10 mouse cellular contexts compared by ENCODE assay signal in genomic region chr19:22656466-22657215, GRCm38 (mm10).
A peak's percentile ranks its signal among the peaks of the same experiment; 100 is the strongest.
DNase-seq lines count a peak whose midpoint lies in the region; ATAC-seq lines count a peak whose summit lies in the region.
"Had no signal": no experiment of that assay in that cellular context is flagged by ENCODE, and none has a peak within 500 bp of the region (broad histone marks: within the 10 kb centered on the region; RNA-seq: fewer than 3 reads in every experiment).

No protein-coding gene starts in this region.

- H3K9me3 ChIP-seq in forebrain, embryonic 10.5 days: no peaks in the 10 kb centered on the region
- H3K9me3 ChIP-seq: G1E had no signal

- H3K27ac ChIP-seq in forebrain, embryonic 10.5 days: peak overlapping the region; percentile 74

- intact Hi-C loops in left cerebral cortex, postnatal 10 days (cut with DNase I): no loop called here
- intact Hi-C loops in left cerebral cortex, postnatal 25 days (cut with DNase I): no loop called here

- H3K4me1 ChIP-seq in forebrain, embryonic 10.5 days: peaks cover 21% of the 10 kb centered on the region

- H3K4me3 ChIP-seq in forebrain, embryonic 10.5 days: peak overlapping the region; percentile 20; the same call in 1 of the 2 replicates

- H3K36me3 ChIP-seq in forebrain, embryonic 10.5 days (replicated peaks): no peaks in the 10 kb centered on the region
- H3K36me3 ChIP-seq: G1E had no signal

- no peaks in the 10 kb centered on the region for H3K27me3 ChIP-seq in forebrain, embryonic 10.5 days (ENCODE audit: poor library complexity, severe bottlenecking)

- WGBS in forebrain, embryonic 10.5 days: 49% methylated on average over 14 of the region's 14 CpGs

- ATAC-seq in megakaryocyte progenitor cell, adult 5-6 weeks (replicated peaks; ENCODE audit: poor library complexity): no peak
- ATAC-seq: intestine, postnatal 0 days had no signal

- peak; percentile 3 to 9 for DNase-seq in left cerebral cortex, adult 18-20 months (ENCODE audit: low spot score in 2 of 2)
- no peak for DNase-seq in left cerebral cortex, postnatal 10 days (ENCODE audit: extremely low spot score in 1 of 2, low spot score in 2 of 2)
- DNase-seq in forebrain, embryonic 10.5 days (ENCODE audit: extremely low spot score, low spot score): peak; percentile 22
- DNase-seq in left cerebral cortex, postnatal 25 days (ENCODE audit: low spot score in 2 of 2): peak; percentile 9 to 24
- peak; percentile 11 for DNase-seq in right cerebral cortex, postnatal 25 days
- DNase-seq in c-Kit-positive CD71-positive TER-119-positive erythroid progenitor cells, embryonic 14.5 days (ENCODE audit: low spot score): no peak
- DNase-seq: gastrocnemius, postnatal 25 days had no signal

Comparison
In these comparisons a context has a peak if more than half of its experiments do, and no peak if none do; other contexts are left out.
1. DNase-seq: peak in left cerebral cortex, adult 18-20 months (2 of 2), forebrain, embryonic 10.5 days (single experiment), left cerebral cortex, postnatal 25 days (2 of 2) and right cerebral cortex, postnatal 25 days (single experiment); none in left cerebral cortex, postnatal 10 days (0 of 2) and c-Kit-positive CD71-positive TER-119-positive erythroid progenitor cells, embryonic 14.5 days (single experiment).